Mouse (Mus musculus): ENCODE data around the gene Stac2.

The Stac2 gene

GRCm38 (mm10) chr11:98022253-98022554 is 31.1 kb downstream of the Stac2 start:
- in situ Hi-C loops (cut with MboI; ENCODE audit: low sequenced_read_pairs) = no loop called here

GRCm38 (mm10) chr11:98021565-98022252 is 31.6 kb downstream of the Stac2 start:
- in situ Hi-C loops (cut with MboI; ENCODE audit: low sequenced_read_pairs) = no loop called here

GRCm38 (mm10) chr11:98021118-98021517 is 32.1 kb downstream of the Stac2 start:
- in situ Hi-C loops (cut with MboI; ENCODE audit: low sequenced_read_pairs) = no loop called here

GRCm38 (mm10) chr11:98020710-98021109 is 32.6 kb downstream of the Stac2 start:
- in situ Hi-C loops (cut with MboI; ENCODE audit: low sequenced_read_pairs) = no loop called here

- in situ Hi-C loops (cut with MboI; ENCODE audit: low sequenced_read_pairs) = no loop called here
Measured at GRCm38 (mm10) chr11:98019883-98020610, 33.2 kb downstream of the Stac2 start.

GRCm38 (mm10) chr11:98018858-98019641 is 34.2 kb downstream of the Stac2 start:
- in situ Hi-C loops (cut with MboI; ENCODE audit: low sequenced_read_pairs) = no loop called here

GRCm38 (mm10) chr11:98018222-98018621 is 35.0 kb downstream of the Stac2 start:
- in situ Hi-C loops (cut with MboI; ENCODE audit: low sequenced_read_pairs) = no loop called here

GRCm38 (mm10) chr11:98016824-98017223 is 36.4 kb downstream of the Stac2 start:
- in situ Hi-C loops (cut with MboI; ENCODE audit: low sequenced_read_pairs) = no loop called here

GRCm38 (mm10) chr11:98016177-98016576 is 37.1 kb downstream of the Stac2 start:
- in situ Hi-C loops (cut with MboI; ENCODE audit: low sequenced_read_pairs) = no loop called here

GRCm38 (mm10) chr11:98012831-98013230 is 40.4 kb downstream of the Stac2 start:
- in situ Hi-C loops (cut with MboI; ENCODE audit: low sequenced_read_pairs) = no loop called here

- in situ Hi-C loops (cut with MboI; ENCODE audit: low sequenced_read_pairs) = no loop called here
Measured at GRCm38 (mm10) chr11:98011716-98012115, 41.5 kb downstream of the Stac2 start.

GRCm38 (mm10) chr11:98008087-98008486 is 45.2 kb downstream of the Stac2 start:
- in situ Hi-C loops (cut with MboI; ENCODE audit: low sequenced_read_pairs) = no loop called here

- in situ Hi-C loops (cut with MboI; ENCODE audit: low sequenced_read_pairs) = no loop called here
Measured at GRCm38 (mm10) chr11:98005686-98006085, 47.6 kb downstream of the Stac2 start.

- in situ Hi-C loops (cut with MboI; ENCODE audit: low sequenced_read_pairs) = no loop called here
Measured at GRCm38 (mm10) chr11:98005076-98005475, 48.2 kb downstream of the Stac2 start.

- in situ Hi-C loops (cut with MboI; ENCODE audit: low sequenced_read_pairs) = no loop called here
Measured at GRCm38 (mm10) chr11:98004161-98004560, 49.1 kb downstream of the Stac2 start.

GRCm38 (mm10) chr11:98003171-98003671 is 50.0 kb downstream of the Stac2 start:
- in situ Hi-C loops (cut with MboI; ENCODE audit: low sequenced_read_pairs) = no loop called here

GRCm38 (mm10) chr11:98002627-98003026 is 50.6 kb downstream of the Stac2 start:
- in situ Hi-C loops (cut with MboI; ENCODE audit: low sequenced_read_pairs) = no loop called here

- in situ Hi-C loops (cut with MboI; ENCODE audit: low sequenced_read_pairs) = no loop called here
Measured at GRCm38 (mm10) chr11:98001986-98002385, 51.3 kb downstream of the Stac2 start.

- in situ Hi-C loops (cut with MboI; ENCODE audit: low sequenced_read_pairs) = no loop called here
Measured at GRCm38 (mm10) chr11:98001351-98001824, 51.9 kb downstream of the Stac2 start.

- in situ Hi-C loops (cut with MboI; ENCODE audit: low sequenced_read_pairs) = no loop called here
Measured at GRCm38 (mm10) chr11:98000378-98001140, 52.7 kb downstream of the Stac2 start.

GRCm38 (mm10) chr11:97999748-98000147 is 53.5 kb downstream of the Stac2 start:
- in situ Hi-C loops (cut with MboI; ENCODE audit: low sequenced_read_pairs) = no loop called here
